Mouse (Mus musculus) MEL (cell line): Measurements from ENCODE around the gene Lipc. TPM values are rescaled to one million over a fixed set of nuclear protein-coding genes. Genes with fewer than 3 reads are reported as not detected.

Experiments used
- DNase-seq: peaks from one replicate; pipeline ENCODE4 v3.0.0; 2011; ENCODE audit warnings: low read depth, low spot score
- H3K27ac ChIP-seq: 2 replicates; pipeline ENCODE4 v1.5.1; 2012; ENCODE audit warnings: low read depth, mild to moderate bottlenecking, control low read depth, low read length, moderate library complexity; ENCODE audit not compliant: control insufficient read depth
- H3K27me3 ChIP-seq, 2 experiments: fragments of 150-350 bp in 1 of 2; sonication (generic) in 1 of 2; 2 replicates each; pipeline ENCODE4 v1.6.1; 2012; ENCODE audit warnings: low read length in 2 of 2, mild to moderate bottlenecking in 2 of 2, improper control_type of control experiment in 1 of 2, moderate library complexity in 1 of 2; ENCODE audit not compliant: insufficient read depth in 2 of 2, control insufficient read depth in 1 of 2
- H3K36me3 ChIP-seq, 2 experiments: 2 replicates each; pipeline ENCODE4 v1.6.1; 2012 to 2014; ENCODE audit warnings: low read length in 2 of 2, improper control_type of control experiment in 1 of 2, inconsistent platforms in 1 of 2, mild to moderate bottlenecking in 1 of 2; ENCODE audit not compliant: insufficient read depth in 2 of 2, control insufficient read depth in 1 of 2
- H3K4me1 ChIP-seq, 2 experiments: fragments of 150-350 bp in 1 of 2; sonication (generic) in 1 of 2; 2 replicates each; pipeline ENCODE4 v1.6.1; 2012; ENCODE audit warnings: low read length in 2 of 2, improper control_type of control experiment in 1 of 2, mild to moderate bottlenecking in 1 of 2; ENCODE audit not compliant: insufficient read depth in 2 of 2, control insufficient read depth in 1 of 2
- H3K4me3 ChIP-seq, 2 experiments: fragments of 150-350 bp in 1 of 2; sonication (generic) in 1 of 2; 2 replicates each; pipeline ENCODE4 v1.5.1; 2012; ENCODE audit warnings: low read depth in 2 of 2, low read length in 2 of 2, mild to moderate bottlenecking in 2 of 2, moderate library complexity in 2 of 2, control low read depth in 1 of 2, improper control_type of control experiment in 1 of 2; ENCODE audit not compliant: control insufficient read depth in 1 of 2, insufficient read depth in 1 of 2
- H3K79me2 ChIP-seq: 2 replicates; pipeline ENCODE4 v1.6.1; 2012; ENCODE audit warnings: mild to moderate bottlenecking, low read length, moderate library complexity; ENCODE audit not compliant: control insufficient read depth, poor library complexity, insufficient read depth
- H3K9ac ChIP-seq: 2 replicates; pipeline ENCODE4 v1.6.1; 2012; ENCODE audit warnings: low read depth, mild to moderate bottlenecking, control low read depth, low read length, moderate library complexity; ENCODE audit not compliant: control insufficient read depth, poor library complexity, severe bottlenecking
- H3K9me3 ChIP-seq: fragments of 150-350 bp; sonication (generic); replicated peaks from 2 replicates; pipeline ENCODE4 v1.6.1; 2012; ENCODE audit warnings: mild to moderate bottlenecking, low read length, improper control_type of control experiment, moderate library complexity; ENCODE audit not compliant: insufficient read depth
- BHLHE40 ChIP-seq: IDR thresholded peaks from 2 replicates; pipeline ENCODE4 v1.6.1; 2012; ENCODE audit warnings: low read depth, mild to moderate bottlenecking, inconsistent platforms, low read length, improper control_type of control experiment, borderline replicate concordance
- CHD2 ChIP-seq: IDR thresholded peaks from 2 replicates; pipeline ENCODE4 v1.6.1; 2011; ENCODE audit warnings: low read length, improper control_type of control experiment
- CTCF ChIP-seq, 3 experiments: IDR thresholded peaks in 2 of 3; conservative IDR thresholded peaks in 1 of 3; 2 replicates each; pipeline ENCODE4 v1.5.1; 2011 to 2012; ENCODE audit warnings: low read length in 3 of 3, low read depth in 2 of 3, mild to moderate bottlenecking in 2 of 3, improper control_type of control experiment in 1 of 3, inconsistent platforms in 1 of 3, mixed read lengths in 1 of 3, moderate library complexity in 1 of 3; ENCODE audit not compliant: control insufficient read depth in 1 of 3, insufficient read depth in 1 of 3, poor library complexity in 1 of 3, severe bottlenecking in 1 of 3
- E2F4 ChIP-seq: IDR thresholded peaks from 2 replicates; pipeline ENCODE4 v1.6.1; 2011; ENCODE audit warnings: low read depth, low read length, improper control_type of control experiment, borderline replicate concordance
- ELF1 ChIP-seq: IDR thresholded peaks from 2 replicates; pipeline ENCODE4 v1.6.1; 2014; ENCODE audit warnings: low read depth, mild to moderate bottlenecking, inconsistent platforms, low read length, improper control_type of control experiment, moderate library complexity
- GABPA ChIP-seq: IDR thresholded peaks from 2 replicates; pipeline ENCODE4 v1.6.1; 2012; ENCODE audit warnings: low read depth, mild to moderate bottlenecking, inconsistent platforms, low read length, improper control_type of control experiment, moderate library complexity
- GATA1 ChIP-seq: IDR thresholded peaks from 2 replicates; pipeline ENCODE4 v1.6.1; 2011; ENCODE audit warnings: low read depth, low read length, improper control_type of control experiment
- JUND ChIP-seq: IDR thresholded peaks from 2 replicates; pipeline ENCODE4 v1.6.1; 2011; ENCODE audit warnings: low read depth, mild to moderate bottlenecking, improper control_type of control experiment, low read length
- KAT2A ChIP-seq: conservative IDR thresholded peaks from 2 replicates; pipeline ENCODE4 v1.6.1; 2012; ENCODE audit warnings: low read depth, low read length, improper control_type of control experiment, inconsistent platforms
- MAFK ChIP-seq: IDR thresholded peaks from 2 replicates; pipeline ENCODE4 v1.6.1; 2011; ENCODE audit warnings: low read depth, mild to moderate bottlenecking, low read length, improper control_type of control experiment, borderline replicate concordance
- MAX ChIP-seq: IDR thresholded peaks from 2 replicates; pipeline ENCODE4 v1.6.1; 2011; ENCODE audit warnings: low read length, improper control_type of control experiment
- MEF2A ChIP-seq: IDR thresholded peaks from 2 replicates; pipeline ENCODE4 v1.6.1; 2014; ENCODE audit warnings: low read depth, mild to moderate bottlenecking, inconsistent platforms, low read length, improper control_type of control experiment; ENCODE audit not compliant: poor library complexity, insufficient replicate concordance, severe bottlenecking; ENCODE audit errors: extremely low read depth
- MYB ChIP-seq: IDR thresholded peaks from 2 replicates; pipeline ENCODE4 v1.6.1; 2011; ENCODE audit warnings: mild to moderate bottlenecking, low read depth, low read length, improper control_type of control experiment
- NELFE ChIP-seq: IDR thresholded peaks from 2 replicates; pipeline ENCODE4 v1.6.1; 2011; ENCODE audit warnings: low read depth, low read length, improper control_type of control experiment
- POLR2A ChIP-seq, 2 experiments: IDR thresholded peaks; 2 replicates each; pipeline ENCODE4 v1.6.1; 2011 to 2012; ENCODE audit warnings: low read length in 2 of 2, mild to moderate bottlenecking in 2 of 2, control low read depth in 1 of 2, improper control_type of control experiment in 1 of 2, low read depth in 1 of 2, moderate library complexity in 1 of 2; ENCODE audit not compliant: control insufficient read depth in 1 of 2, insufficient read depth in 1 of 2, poor library complexity in 1 of 2
- POLR2AphosphoS2 ChIP-seq: IDR thresholded peaks from 2 replicates; pipeline ENCODE4 v1.6.1; 2011; ENCODE audit warnings: low read length, improper control_type of control experiment
- POLR2AphosphoS5 ChIP-seq: IDR thresholded peaks from 2 replicates; pipeline ENCODE4 v1.6.1; 2012; ENCODE audit warnings: low read depth, borderline replicate concordance, mild to moderate bottlenecking, inconsistent platforms, low read length, moderate library complexity, mixed read lengths
- RAD21 ChIP-seq: IDR thresholded peaks from 2 replicates; pipeline ENCODE4 v1.6.1; 2011; ENCODE audit warnings: mild to moderate bottlenecking, low read depth, low read length, improper control_type of control experiment
- SIN3A ChIP-seq: IDR thresholded peaks from 2 replicates; pipeline ENCODE4 v1.6.1; 2012; ENCODE audit warnings: low read length, improper control_type of control experiment, inconsistent platforms
- SMC3 ChIP-seq: IDR thresholded peaks from 2 replicates; pipeline ENCODE4 v1.6.1; 2011; ENCODE audit warnings: low read depth, low read length, improper control_type of control experiment
- TAL1 ChIP-seq: IDR thresholded peaks from 2 replicates; pipeline ENCODE4 v1.6.1; 2012; ENCODE audit warnings: mild to moderate bottlenecking, inconsistent platforms, low read length, moderate library complexity, mixed read lengths
- TBP ChIP-seq: IDR thresholded peaks from 2 replicates; pipeline ENCODE4 v1.8.0; 2011; ENCODE audit warnings: low read depth, low read length, improper control_type of control experiment
- TCF12 ChIP-seq: IDR thresholded peaks from 2 replicates; pipeline ENCODE4 v1.6.1; 2014; ENCODE audit warnings: low read depth, mild to moderate bottlenecking, inconsistent platforms, low read length, improper control_type of control experiment, moderate library complexity
- UBTF ChIP-seq: IDR thresholded peaks from 2 replicates; pipeline ENCODE4 v1.6.1; 2012; ENCODE audit warnings: low read depth, mild to moderate bottlenecking, inconsistent platforms, low read length, improper control_type of control experiment, moderate library complexity, borderline replicate concordance; ENCODE audit not compliant: insufficient read depth
- USF2 ChIP-seq, 2 experiments: IDR thresholded peaks; 2 replicates each; pipeline ENCODE4 v1.6.1; 2011 to 2012; ENCODE audit warnings: improper control_type of control experiment in 2 of 2, low read length in 2 of 2, borderline replicate concordance in 1 of 2, inconsistent platforms in 1 of 2, low read depth in 1 of 2, mild to moderate bottlenecking in 1 of 2; ENCODE audit not compliant: insufficient read depth in 1 of 2
- ZKSCAN1 ChIP-seq: IDR thresholded peaks from 2 replicates; pipeline ENCODE4 v1.6.1; 2012; ENCODE audit warnings: low read depth, mild to moderate bottlenecking, inconsistent platforms, low read length, improper control_type of control experiment, moderate library complexity
- ZNF384 ChIP-seq: IDR thresholded peaks from 2 replicates; pipeline ENCODE4 v1.6.1; 2012; ENCODE audit warnings: low read depth, mild to moderate bottlenecking, inconsistent platforms, low read length, improper control_type of control experiment
- polyA plus RNA-seq, 2 experiments: library from polyadenylated mRNA; stranded (reverse) in 1 of 2; unstranded in 1 of 2; fragments of >175 nt in 1 of 2; fragments of >200 nt in 1 of 2; gene quantifications; 2 replicates each; pipeline versions ENCODE4 v1.2.1 to v1.2.4; 2012; ENCODE audit warnings: low replicate concordance in 2 of 2, low read depth in 1 of 2; ENCODE audit not compliant: insufficient read length in 2 of 2, insufficient read depth in 1 of 2, missing spikeins in 1 of 2
- total RNA-seq: library from RNA; depleted of rRNA; stranded (reverse); fragments of 300-350 nt; gene quantifications from 2 replicates; pipeline ENCODE4 v1.2.3, GENCODE M21; 2012

Gene Lipc
- total and polyA plus RNA-seq, 3 experiments: 0.07 TPM; not detected in 2

GRCm38 (mm10) chr9:70960301-70960700 is 8.3 kb upstream of the Lipc start:
- Histone ChIP-seq H3K4me3 (no peak overlapping the region), H3K27me3 (no peaks in the 10 kb centered on the region), H3K9me3 (no peaks in the 10 kb centered on the region), H3K36me3 (no peaks in the 10 kb centered on the region), H3K4me1 (no peaks in the 10 kb centered on the region), H3K27ac (no peak overlapping the region), H3K79me2 (no peaks in the 10 kb centered on the region), H3K9ac (no peak overlapping the region)
- no peak for DNase-seq
- no peak for TF ChIP-seq TCF12
- no peak for TF ChIP-seq MEF2A
- TF ChIP-seq KAT2A: no peak
- TF ChIP-seq ELF1: no peak
- no peak for TF ChIP-seq TBP
- TF ChIP-seq POLR2A (IDR thresholded peaks at IDR 0.05; ENCODE audit: control insufficient read depth in 1 of 2, insufficient read depth in 1 of 2, low read depth in 1 of 2, low read length in 2 of 2, poor library complexity in 1 of 2): no peak
- no peak for TF ChIP-seq USF2 (IDR thresholded peaks at IDR 0.05; ENCODE audit: borderline replicate concordance in 1 of 2, insufficient read depth in 1 of 2, low read depth in 1 of 2, low read length in 2 of 2)
- TF ChIP-seq SIN3A: no peak
- TF ChIP-seq CTCF (IDR thresholded peaks at IDR 0.05 in 2 of 3, conservative IDR thresholded peaks at IDR 0.05 in 1 of 3; ENCODE audit: control insufficient read depth in 1 of 3, insufficient read depth in 1 of 3, low read depth in 2 of 3, low read length in 3 of 3, poor library complexity in 1 of 3, severe bottlenecking in 1 of 3): no peak
- TF ChIP-seq UBTF: no peak
- TF ChIP-seq GATA1: no peak
- no peak for TF ChIP-seq TAL1
- TF ChIP-seq SMC3: no peak
- TF ChIP-seq CHD2: no peak
- no peak for TF ChIP-seq POLR2AphosphoS5
- no peak for TF ChIP-seq ZNF384
- TF ChIP-seq GABPA: no peak

GRCm38 (mm10) chr9:70959866-70960265 is 7.8 kb upstream of the Lipc start:
- no peak for DNase-seq
- H3K4me3 ChIP-seq: no peak overlapping the region
- no peaks in the 10 kb centered on the region for H3K27me3 ChIP-seq
- no peak overlapping the region for H3K27ac ChIP-seq
- TF ChIP-seq GABPA (no peak), USF2 (IDR thresholded peaks at IDR 0.05; ENCODE audit: borderline replicate concordance in 1 of 2, insufficient read depth in 1 of 2, low read depth in 1 of 2, low read length in 2 of 2) (no peak), JUND (no peak), POLR2AphosphoS5 (no peak), POLR2A (IDR thresholded peaks at IDR 0.05; ENCODE audit: control insufficient read depth in 1 of 2, insufficient read depth in 1 of 2, low read depth in 1 of 2, low read length in 2 of 2, poor library complexity in 1 of 2) (no peak), MYB (no peak), CTCF (IDR thresholded peaks at IDR 0.05 in 2 of 3, conservative IDR thresholded peaks at IDR 0.05 in 1 of 3; ENCODE audit: control insufficient read depth in 1 of 3, insufficient read depth in 1 of 3, low read depth in 2 of 3, low read length in 3 of 3, poor library complexity in 1 of 3, severe bottlenecking in 1 of 3) (no peak), TBP (no peak), BHLHE40 (no peak), MAX (no peak), E2F4 (no peak), SIN3A (no peak), KAT2A (no peak), NELFE (no peak), POLR2AphosphoS2 (no peak), ZKSCAN1 (no peak), RAD21 (no peak), MAFK (no peak)
- H3K9ac ChIP-seq: no peak overlapping the region
- no peaks in the 10 kb centered on the region for H3K79me2 ChIP-seq
- H3K4me1 ChIP-seq: no peaks in the 10 kb centered on the region
- H3K36me3 ChIP-seq: no peaks in the 10 kb centered on the region
- H3K9me3 ChIP-seq: no peaks in the 10 kb centered on the region
